Mouse (Mus musculus) CD4-positive, CD25-positive, alpha-beta regulatory T cell, adult 9 weeks (primary cell): Measurements from ENCODE around the gene Olfr1330. TPM values are rescaled to one million over a fixed set of nuclear protein-coding genes. Genes with fewer than 3 reads are reported as not detected.

Source experiments
- polyA plus RNA-seq: library from polyadenylated mRNA; unstranded; fragments of 100-300 nt; shearing (Covaris generic); gene quantifications from one replicate; pipeline ENCODE4 v1.2.1, GENCODE M21; 2017

The Olfr1330 gene
- not detected for polyA plus RNA-seq

DNA sequence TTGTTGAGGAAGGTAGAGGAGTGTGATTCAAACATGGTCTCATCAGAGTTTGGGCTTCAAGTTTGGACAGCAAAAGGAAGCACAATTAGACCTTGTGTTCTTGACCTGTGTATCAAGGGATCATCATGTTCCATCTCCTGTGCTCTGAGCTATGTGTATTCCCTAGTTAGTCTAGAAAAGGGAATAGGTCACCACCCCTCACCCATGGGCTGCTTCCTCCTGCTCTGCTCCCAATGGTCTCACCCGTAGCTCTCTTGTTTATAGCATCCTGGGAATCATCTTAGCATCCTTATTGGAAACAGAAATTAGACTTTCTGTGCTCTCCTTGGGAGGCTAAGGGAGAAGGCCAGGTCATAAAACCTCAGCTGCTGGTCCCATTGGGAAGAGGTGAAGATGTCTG lies at the start of gene Olfr1330:
Gene Olfr1330 (plus strand): TSS at position 301 of the 400 bp plus-strand sequence.

DNA sequence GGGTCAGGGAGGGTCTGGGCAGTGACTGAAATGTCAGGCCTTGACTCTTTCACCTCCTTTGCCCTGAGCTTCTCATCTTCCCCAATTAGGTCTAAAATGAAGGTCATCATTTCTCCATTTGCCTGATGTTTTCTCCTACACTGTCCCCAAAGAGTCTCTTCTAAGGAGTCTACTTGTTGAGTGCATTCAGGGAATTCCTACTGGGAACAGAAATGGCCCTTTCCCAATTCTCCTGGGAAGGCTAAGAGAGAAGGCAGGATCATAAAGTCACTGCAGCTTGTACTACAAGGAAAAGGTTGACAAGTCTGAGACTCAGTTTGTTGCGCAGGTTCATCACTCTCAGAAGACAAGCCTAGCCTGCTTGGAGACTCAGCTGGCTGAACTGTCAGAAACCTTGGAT lies 24.0 kb upstream of the Olfr1330 start, which contains the start of gene Olfr1331:
Gene Olfr1331 (plus strand): TSS at position 301 of the 400 bp plus-strand sequence.

DNA sequence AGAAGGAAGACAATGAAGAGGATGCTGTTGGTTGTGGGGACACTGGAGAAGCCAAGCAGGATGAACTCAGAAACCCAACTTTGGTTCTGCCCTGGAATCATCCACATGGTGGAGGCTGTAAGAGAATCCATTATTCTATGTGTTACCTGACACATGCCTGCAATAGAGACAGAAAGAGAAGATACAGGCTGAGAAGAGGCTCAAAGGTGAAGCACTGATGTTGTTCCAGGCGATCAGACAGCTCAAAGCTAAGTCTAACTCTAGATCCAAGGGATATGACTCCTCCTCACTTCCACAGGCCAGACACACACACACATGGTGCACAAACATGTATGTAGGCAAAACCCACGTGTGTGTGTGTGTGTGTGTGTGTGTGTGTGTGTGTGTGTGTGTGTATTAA lies 29.0 kb downstream of the Olfr1330 start, which contains the start of gene Olfr1329:
Gene Olfr1329 (minus strand): TSS at position 101 of the 400 bp plus-strand sequence.

DNA sequence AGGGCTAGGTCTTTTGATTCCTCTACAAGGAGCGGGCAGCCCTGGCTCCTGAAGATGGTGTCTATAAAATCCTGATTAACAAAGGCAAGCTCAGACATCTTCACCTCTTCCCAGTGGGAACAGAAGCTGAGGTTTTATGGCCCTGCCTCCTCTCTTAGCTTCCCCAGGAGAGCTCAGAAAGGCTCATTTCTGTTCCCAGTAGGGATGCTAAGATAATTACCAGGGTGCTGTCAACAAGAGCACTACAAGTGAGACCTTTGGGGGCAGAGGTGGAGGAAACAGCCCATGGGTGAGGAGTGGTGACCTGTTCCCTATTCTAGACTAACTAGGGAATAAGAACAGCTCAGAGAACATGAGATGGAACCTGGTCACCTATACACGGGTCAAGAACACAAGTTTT lies 50.1 kb downstream of the Olfr1330 start, which contains the start of gene Olfr1328:
Gene Olfr1328 (minus strand): TSS at position 101 of the 400 bp plus-strand sequence.

Other genes starting within 250 kb of the Olfr1330 start
- gene Olfr62, start 229.6 kb upstream of the Olfr1330 start, polyA plus RNA-seq = not detected
- not detected for gene Olfr1342, start 195.8 kb upstream of the Olfr1330 start, polyA plus RNA-seq
- gene Olfr1341, start 185.1 kb upstream of the Olfr1330 start, polyA plus RNA-seq = not detected
- gene Olfr1340, start 168.5 kb upstream of the Olfr1330 start, polyA plus RNA-seq = not detected
- gene Olfr1339, start 156.4 kb upstream of the Olfr1330 start, polyA plus RNA-seq = not detected
- not detected for gene Olfr1338, start 129.9 kb upstream of the Olfr1330 start, polyA plus RNA-seq
- gene Olfr1337, start 106.0 kb upstream of the Olfr1330 start, polyA plus RNA-seq = not detected
- gene Olfr1335, start 78.7 kb upstream of the Olfr1330 start, polyA plus RNA-seq = not detected
- not detected for gene Olfr1333, start 52.3 kb upstream of the Olfr1330 start, polyA plus RNA-seq
- gene Olfr1331, start 23.9 kb upstream of the Olfr1330 start, polyA plus RNA-seq = not detected
- gene Olfr1329, start 28.9 kb downstream of the Olfr1330 start, polyA plus RNA-seq = not detected
- not detected for gene Olfr1328, start 50.0 kb downstream of the Olfr1330 start, polyA plus RNA-seq
- gene Lao1, start 73.0 kb downstream of the Olfr1330 start, polyA plus RNA-seq = not detected
- gene Slc2a1, start 220.1 kb downstream of the Olfr1330 start, polyA plus RNA-seq = 79.4 TPM